Mouse (Mus musculus): ENCODE data around the gene Itpr2. TPM values are rescaled to one million over a fixed set of nuclear protein-coding genes. Genes with fewer than 3 reads are reported as not detected.

Gene Itpr2
- polyA plus RNA-seq, 1 experiment from 2014 or later, result 6.1 TPM

DNA sequence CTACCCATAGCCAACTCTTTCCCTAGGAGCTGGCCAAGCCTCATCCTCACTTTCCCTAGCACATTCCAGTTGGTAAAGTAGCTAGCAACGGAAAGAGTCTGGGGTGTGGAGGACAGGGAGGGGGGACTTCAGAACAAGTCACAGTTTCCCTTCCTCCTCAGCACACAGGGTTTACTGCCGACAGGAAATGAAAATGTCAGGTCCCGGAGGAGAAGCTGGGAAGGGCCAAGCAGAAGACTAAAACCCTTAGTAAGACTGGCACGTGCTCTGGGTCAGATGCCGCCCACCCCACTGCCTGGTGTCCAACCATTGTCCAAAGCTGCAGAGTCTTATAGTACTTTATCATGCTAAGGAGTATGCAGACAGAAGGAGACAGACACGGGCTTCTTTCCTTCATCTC, 293.0 kb downstream of the Itpr2 start:
- H3K9me3 ChIP-seq (ENCODE audit: control insufficient read depth, low read length), result no peaks in the 10 kb centered on the region
- H3K4me2 ChIP-seq (ENCODE audit: low read depth, low read length), result no peak overlapping the region
- no peaks in the 10 kb centered on the region for H3K4me1 ChIP-seq (ENCODE audit: control insufficient read depth, insufficient read depth, low read length)
- ATAC-seq (ENCODE audit: low read depth), result no peak
- H3K27me3 ChIP-seq (ENCODE audit: control insufficient read depth, insufficient read depth, low read length), result no peaks in the 10 kb centered on the region
- no peak overlapping the region for H3K27ac ChIP-seq (ENCODE audit: low read depth, low read length)
- 81% methylated on average over 6 of the region's 6 CpGs for WGBS
- H3K9ac ChIP-seq (replicated peaks; ENCODE audit: low read depth, low read length), result no peak overlapping the region
- H3K4me3 ChIP-seq (ENCODE audit: low read depth, low read length), result no peak overlapping the region
- no peaks in the 10 kb centered on the region for H3K36me3 ChIP-seq (ENCODE audit: control insufficient read depth, insufficient read depth, low read length)

DNA sequence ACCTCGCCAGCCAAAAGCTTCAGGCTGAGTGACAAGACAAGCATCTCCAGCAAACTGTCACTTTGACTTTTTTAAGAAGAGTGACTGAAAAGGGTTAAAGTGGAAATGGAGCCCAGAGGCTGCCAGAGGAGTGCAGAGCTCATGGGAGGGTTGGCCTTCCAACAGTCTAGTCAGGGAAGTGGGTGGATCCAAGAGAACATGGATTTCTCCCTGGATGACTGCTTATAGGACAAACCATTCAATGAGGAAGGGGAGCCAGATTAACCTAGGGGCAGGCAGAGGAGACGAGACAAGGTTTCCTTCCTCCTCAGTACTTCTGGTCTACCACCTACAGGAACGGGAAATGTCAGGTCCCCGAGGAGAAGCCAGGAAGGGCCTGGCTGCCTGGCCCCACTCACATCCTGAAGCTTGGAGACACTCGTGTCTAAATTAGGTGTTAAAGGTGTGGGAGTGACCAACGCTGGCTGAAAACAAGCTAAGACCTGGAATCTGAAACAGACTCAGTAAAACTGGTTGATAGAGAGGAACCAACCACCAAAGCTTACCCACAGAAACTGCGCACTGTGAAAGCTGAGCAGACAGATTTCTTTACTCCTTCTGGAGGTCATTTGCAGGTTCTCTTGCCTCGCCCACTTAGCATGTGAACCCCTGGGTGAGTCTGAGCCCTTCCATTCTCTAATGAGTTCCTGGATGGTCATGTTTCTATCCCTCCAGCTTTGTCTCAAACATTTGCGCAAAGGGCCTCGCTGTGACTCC, 294.6 kb downstream of the Itpr2 start:
- H3K4me2 ChIP-seq (ENCODE audit: low read depth, low read length), result no peak overlapping the region
- H3K9me3 ChIP-seq (ENCODE audit: control insufficient read depth, low read length), result no peaks in the 10 kb centered on the region
- H3K36me3 ChIP-seq (ENCODE audit: control insufficient read depth, insufficient read depth, low read length), result no peaks in the 10 kb centered on the region
- 88% methylated on average over 10 of the region's 10 CpGs for WGBS
- no peaks in the 10 kb centered on the region for H3K4me1 ChIP-seq (ENCODE audit: control insufficient read depth, insufficient read depth, low read length)
- H3K4me3 ChIP-seq (ENCODE audit: low read depth, low read length), result no peak overlapping the region
- no peak overlapping the region for H3K27ac ChIP-seq (ENCODE audit: low read depth, low read length)
- no peaks in the 10 kb centered on the region for H3K27me3 ChIP-seq (ENCODE audit: control insufficient read depth, insufficient read depth, low read length)
- no peak overlapping the region for H3K9ac ChIP-seq (replicated peaks; ENCODE audit: low read depth, low read length)
- no peak for ATAC-seq (ENCODE audit: low read depth)

DNA sequence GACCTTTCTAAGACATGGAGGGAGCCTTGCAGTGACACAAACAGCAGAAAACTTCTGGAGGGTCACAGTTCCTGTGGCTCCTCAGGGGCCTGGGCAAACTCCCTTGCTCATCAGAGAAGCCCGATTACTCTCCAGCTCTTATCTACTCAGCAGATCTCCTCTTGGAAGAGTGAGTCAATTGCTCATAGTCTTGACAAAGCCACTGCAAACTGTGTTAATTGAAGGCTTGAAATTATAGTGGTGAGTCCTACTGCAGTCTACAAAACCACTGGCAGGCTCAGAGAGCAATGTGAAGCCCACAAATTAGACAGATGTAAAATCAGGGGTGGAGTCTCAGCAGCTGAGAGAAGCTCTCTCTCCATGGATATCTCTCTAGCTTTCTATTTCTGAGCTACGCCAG, 296.9 kb downstream of the Itpr2 start:
- Histone ChIP-seq H3K9ac (replicated peaks; ENCODE audit: low read depth, low read length) (no peak overlapping the region), H3K36me3 (ENCODE audit: control insufficient read depth, insufficient read depth, low read length) (no peaks in the 10 kb centered on the region), H3K4me1 (ENCODE audit: control insufficient read depth, insufficient read depth, low read length) (no peaks in the 10 kb centered on the region), H3K4me2 (ENCODE audit: low read depth, low read length) (no peak overlapping the region), H3K27ac (ENCODE audit: low read depth, low read length) (no peak overlapping the region), H3K27me3 (ENCODE audit: control insufficient read depth, insufficient read depth, low read length) (no peaks in the 10 kb centered on the region), H3K9me3 (ENCODE audit: control insufficient read depth, low read length) (no peaks in the 10 kb centered on the region), H3K4me3 (ENCODE audit: low read depth, low read length) (no peak overlapping the region)
- 88% methylated on average over 2 of the region's 2 CpGs for WGBS
- no peak for ATAC-seq (ENCODE audit: low read depth)

DNA sequence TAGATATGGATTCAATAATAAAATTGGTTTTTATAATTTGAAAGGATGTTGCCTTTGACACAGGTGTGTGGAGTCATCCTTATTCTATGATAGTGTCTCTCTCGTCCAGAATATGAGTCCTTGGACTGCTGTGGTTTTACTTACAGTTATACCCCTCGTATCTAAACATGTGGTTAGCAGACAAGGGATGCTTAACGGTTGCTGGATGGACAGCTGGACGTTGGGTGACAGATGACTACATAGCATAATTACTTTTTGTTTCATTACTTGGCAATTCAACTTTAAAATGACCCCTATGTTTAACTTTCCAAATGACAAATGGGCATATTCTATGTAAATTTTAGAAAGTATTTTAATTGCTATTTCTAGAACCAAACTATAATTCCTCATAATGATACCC, 297.6 kb downstream of the Itpr2 start:
- Histone ChIP-seq H3K27me3 (ENCODE audit: control insufficient read depth, insufficient read depth, low read length) (no peaks in the 10 kb centered on the region), H3K4me2 (ENCODE audit: low read depth, low read length) (no peak overlapping the region), H3K9me3 (ENCODE audit: control insufficient read depth, low read length) (no peaks in the 10 kb centered on the region), H3K27ac (ENCODE audit: low read depth, low read length) (no peak overlapping the region), H3K9ac (replicated peaks; ENCODE audit: low read depth, low read length) (no peak overlapping the region), H3K36me3 (ENCODE audit: control insufficient read depth, insufficient read depth, low read length) (no peaks in the 10 kb centered on the region), H3K4me1 (ENCODE audit: control insufficient read depth, insufficient read depth, low read length) (no peaks in the 10 kb centered on the region), H3K4me3 (ENCODE audit: low read depth, low read length) (no peak overlapping the region)
- WGBS, result 79% methylated on average over 4 of the region's 4 CpGs
- no peak for ATAC-seq (ENCODE audit: low read depth)

DNA sequence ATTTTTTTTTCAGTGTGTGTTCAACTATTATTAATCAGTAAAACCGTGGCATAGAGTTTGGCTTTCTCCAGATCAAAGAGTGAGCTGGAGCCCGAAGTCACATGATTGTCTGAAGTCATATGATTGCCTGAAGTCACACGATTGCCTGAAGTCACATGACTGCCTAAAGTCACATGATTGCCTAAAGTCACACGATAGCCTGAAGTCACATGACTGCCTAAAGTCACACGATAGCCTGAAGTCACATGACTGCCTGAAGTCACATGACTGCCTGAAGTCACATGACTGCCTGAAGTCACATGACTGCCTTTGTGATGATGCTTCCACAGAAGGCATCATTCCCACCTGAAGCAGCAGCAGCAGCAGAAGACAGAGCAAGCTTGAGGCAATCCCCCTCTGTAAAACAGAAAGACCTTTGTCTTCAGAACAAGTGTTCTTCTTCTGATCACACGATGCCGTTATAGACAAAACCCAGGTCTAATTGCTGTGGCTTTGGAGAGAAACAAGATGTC, 304.1 kb downstream of the Itpr2 start:
- no peak overlapping the region for H3K27ac ChIP-seq (ENCODE audit: low read depth, low read length)
- no peak overlapping the region for H3K9ac ChIP-seq (replicated peaks; ENCODE audit: low read depth, low read length)
- no peak overlapping the region for H3K4me3 ChIP-seq (ENCODE audit: low read depth, low read length)
- no peaks in the 10 kb centered on the region for H3K9me3 ChIP-seq (ENCODE audit: control insufficient read depth, low read length)
- no peaks in the 10 kb centered on the region for H3K36me3 ChIP-seq (ENCODE audit: control insufficient read depth, insufficient read depth, low read length)
- no peaks in the 10 kb centered on the region for H3K4me1 ChIP-seq (ENCODE audit: control insufficient read depth, insufficient read depth, low read length)
- no peak for ATAC-seq (ENCODE audit: low read depth)
- no peak overlapping the region for H3K4me2 ChIP-seq (ENCODE audit: low read depth, low read length)
- WGBS, result 95% methylated on average over 7 of the region's 7 CpGs
- no peaks in the 10 kb centered on the region for H3K27me3 ChIP-seq (ENCODE audit: control insufficient read depth, insufficient read depth, low read length)

DNA sequence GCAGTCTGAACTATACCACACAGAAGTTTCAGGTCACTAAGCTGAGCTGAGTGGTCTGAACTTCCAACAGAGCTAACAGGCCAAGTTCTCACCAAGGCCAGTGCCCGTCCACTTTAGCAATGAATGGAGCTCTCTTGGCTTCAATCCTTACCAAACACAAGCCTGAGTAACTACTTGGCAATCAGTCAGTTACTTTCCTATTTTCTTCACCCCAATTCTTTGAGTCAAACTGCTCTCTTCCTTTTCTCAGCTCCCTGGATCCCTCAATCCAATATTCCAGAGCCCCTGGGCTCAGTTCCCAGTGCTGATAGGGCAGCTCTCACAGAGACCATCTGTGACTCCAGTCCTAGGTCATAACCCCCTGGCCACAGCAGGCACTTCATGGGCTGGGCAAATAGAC, 305.3 kb downstream of the Itpr2 start:
- ATAC-seq (ENCODE audit: low read depth), result no peak
- WGBS, result 89% methylated on average over 1 of the region's 1 CpGs
- no peak overlapping the region for H3K9ac ChIP-seq (replicated peaks; ENCODE audit: low read depth, low read length)
- no peaks in the 10 kb centered on the region for H3K4me1 ChIP-seq (ENCODE audit: control insufficient read depth, insufficient read depth, low read length)
- H3K27ac ChIP-seq (ENCODE audit: low read depth, low read length), result no peak overlapping the region
- H3K4me2 ChIP-seq (ENCODE audit: low read depth, low read length), result no peak overlapping the region
- H3K27me3 ChIP-seq (ENCODE audit: control insufficient read depth, insufficient read depth, low read length), result no peaks in the 10 kb centered on the region
- no peak overlapping the region for H3K4me3 ChIP-seq (ENCODE audit: low read depth, low read length)
- no peaks in the 10 kb centered on the region for H3K9me3 ChIP-seq (ENCODE audit: control insufficient read depth, low read length)
- no peaks in the 10 kb centered on the region for H3K36me3 ChIP-seq (ENCODE audit: control insufficient read depth, insufficient read depth, low read length)

DNA sequence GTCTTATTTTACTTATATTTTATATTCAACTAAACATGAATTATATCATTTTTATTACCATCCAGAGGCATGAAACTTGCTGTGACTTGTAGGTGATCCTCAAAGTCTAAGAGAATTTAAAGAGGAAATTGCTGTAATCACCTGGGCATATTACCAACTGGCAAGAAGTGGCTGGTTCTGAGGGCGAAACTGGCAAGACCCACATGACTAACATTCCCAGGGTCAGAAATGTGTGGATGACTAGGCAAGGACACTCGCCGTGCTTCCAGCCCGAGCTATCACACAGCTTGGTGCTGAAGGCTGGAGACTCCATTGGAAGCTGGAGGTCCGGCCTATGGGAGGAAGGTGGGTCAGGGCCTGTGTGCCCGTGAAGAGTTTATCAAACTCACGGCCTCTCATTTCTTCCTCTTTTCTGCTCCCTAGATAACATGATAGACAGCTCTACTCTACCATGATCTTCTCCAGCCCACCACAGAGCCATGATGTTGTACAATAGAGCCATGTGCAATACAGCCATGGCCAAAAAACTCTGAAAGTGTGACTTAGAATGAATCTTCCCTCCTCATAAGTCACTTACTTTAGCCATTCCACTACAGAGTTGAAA, 306.1 kb downstream of the Itpr2 start:
- no peak overlapping the region for H3K4me2 ChIP-seq (ENCODE audit: low read depth, low read length)
- no peaks in the 10 kb centered on the region for H3K27me3 ChIP-seq (ENCODE audit: control insufficient read depth, insufficient read depth, low read length)
- no peak overlapping the region for H3K4me3 ChIP-seq (ENCODE audit: low read depth, low read length)
- no peaks in the 10 kb centered on the region for H3K9me3 ChIP-seq (ENCODE audit: control insufficient read depth, low read length)
- no peaks in the 10 kb centered on the region for H3K4me1 ChIP-seq (ENCODE audit: control insufficient read depth, insufficient read depth, low read length)
- H3K27ac ChIP-seq (ENCODE audit: low read depth, low read length), result no peak overlapping the region
- ATAC-seq (ENCODE audit: low read depth), result no peak
- no peak overlapping the region for H3K9ac ChIP-seq (replicated peaks; ENCODE audit: low read depth, low read length)
- H3K36me3 ChIP-seq (ENCODE audit: control insufficient read depth, insufficient read depth, low read length), result no peaks in the 10 kb centered on the region
- whole genome bisulfite sequencing, result 90% methylated on average over 7 of the region's 7 CpGs

DNA sequence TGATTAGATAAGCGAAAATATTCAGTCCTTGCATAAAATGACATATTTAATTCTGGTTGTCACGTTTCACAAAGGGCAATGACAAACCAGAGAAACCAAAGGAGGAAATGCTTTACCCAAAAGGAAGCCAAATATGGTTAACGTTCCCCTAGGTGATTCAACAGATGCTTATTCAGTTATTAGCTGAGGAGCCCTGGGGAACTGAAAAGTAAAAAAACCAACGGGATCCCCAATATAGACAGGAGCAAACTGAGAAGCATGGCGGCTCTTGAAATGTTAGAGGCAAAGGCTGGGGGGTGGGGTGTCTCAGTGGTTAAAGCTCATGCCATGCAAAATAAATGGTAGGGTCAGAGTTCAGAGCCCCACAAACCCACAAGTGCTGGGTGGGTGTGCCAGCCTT, 310.1 kb downstream of the Itpr2 start:
- ATAC-seq (ENCODE audit: low read depth), result no peak
- H3K4me1 ChIP-seq (ENCODE audit: control insufficient read depth, insufficient read depth, low read length), result no peaks in the 10 kb centered on the region
- no peaks in the 10 kb centered on the region for H3K9me3 ChIP-seq (ENCODE audit: control insufficient read depth, low read length)
- H3K4me3 ChIP-seq (ENCODE audit: low read depth, low read length), result no peak overlapping the region
- H3K27me3 ChIP-seq (ENCODE audit: control insufficient read depth, insufficient read depth, low read length), result no peaks in the 10 kb centered on the region
- H3K9ac ChIP-seq (replicated peaks; ENCODE audit: low read depth, low read length), result no peak overlapping the region
- WGBS, result 75% methylated on average over 5 of the region's 5 CpGs
- no peak overlapping the region for H3K27ac ChIP-seq (ENCODE audit: low read depth, low read length)
- no peak overlapping the region for H3K4me2 ChIP-seq (ENCODE audit: low read depth, low read length)
- H3K36me3 ChIP-seq (ENCODE audit: control insufficient read depth, insufficient read depth, low read length), result no peaks in the 10 kb centered on the region

DNA sequence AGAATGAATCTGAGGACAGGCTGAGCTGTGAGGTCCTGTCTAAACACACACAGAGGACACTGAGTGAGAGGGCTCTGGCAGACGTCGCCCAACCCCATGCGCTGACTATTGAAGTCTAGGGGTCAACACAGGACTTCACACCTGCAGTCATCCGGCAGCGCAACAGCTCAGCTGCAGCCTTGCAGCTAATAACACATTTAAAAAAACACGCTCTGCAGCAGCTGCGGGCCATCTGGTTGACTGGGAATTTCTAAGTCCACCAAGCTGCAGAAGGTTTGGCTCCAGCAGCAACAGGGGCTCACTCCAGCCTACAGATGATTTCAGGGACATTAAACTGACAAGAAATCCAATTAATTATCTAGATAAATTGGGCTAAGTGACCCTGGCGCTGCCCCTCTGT, 312.0 kb downstream of the Itpr2 start:
- ATAC-seq (ENCODE audit: low read depth), result no peak
- H3K9ac ChIP-seq (replicated peaks; ENCODE audit: low read depth, low read length), result no peak overlapping the region
- no peaks in the 10 kb centered on the region for H3K9me3 ChIP-seq (ENCODE audit: control insufficient read depth, low read length)
- H3K4me1 ChIP-seq (ENCODE audit: control insufficient read depth, insufficient read depth, low read length), result no peaks in the 10 kb centered on the region
- H3K27me3 ChIP-seq (ENCODE audit: control insufficient read depth, insufficient read depth, low read length), result no peaks in the 10 kb centered on the region
- H3K27ac ChIP-seq (ENCODE audit: low read depth, low read length), result no peak overlapping the region
- WGBS, result 53% methylated on average over 8 of the region's 8 CpGs
- no peaks in the 10 kb centered on the region for H3K36me3 ChIP-seq (ENCODE audit: control insufficient read depth, insufficient read depth, low read length)
- H3K4me3 ChIP-seq (ENCODE audit: low read depth, low read length), result no peak overlapping the region
- no peak overlapping the region for H3K4me2 ChIP-seq (ENCODE audit: low read depth, low read length)

All from neural tube, embryonic 14.5 days (tissue).